Mouse (Mus musculus): ENCODE data around the gene Anks1b. TPM values are rescaled to one million over a fixed set of nuclear protein-coding genes. Genes with fewer than 3 reads are reported as not detected.

Gene Anks1b
- polyA plus RNA-seq, 1 experiment from 2014 or later: 78.3 TPM

- WGBS: 17% methylated on average over 7 of the region's 7 CpGs
- Histone ChIP-seq H3K4me1 (ENCODE audit: control insufficient read depth, insufficient read depth, low read depth, low read length) (no peaks in the 10 kb centered on the region), H3K4me3 (ENCODE audit: low read length) (no peak overlapping the region), H3K4me2 (ENCODE audit: low read length) (no peak overlapping the region), H3K9me3 (ENCODE audit: control insufficient read depth, low read length) (no peaks in the 10 kb centered on the region), H3K36me3 (ENCODE audit: control insufficient read depth, insufficient read depth, low read length) (no peaks in the 10 kb centered on the region), H3K9ac (ENCODE audit: low read depth, low read length) (no peak overlapping the region), H3K27me3 (replicated peaks; ENCODE audit: control insufficient read depth, insufficient read depth, low read length) (no peaks in the 10 kb centered on the region), H3K27ac (ENCODE audit: low read depth, low read length) (no peak overlapping the region)
- ATAC-seq: peak; percentile 48; the same call in 1 of the 2 replicates
These were observed 208.3 kb downstream of the Anks1b start for GRCm38 (mm10) chr10:90081630-90082029.

GRCm38 (mm10) chr10:90093877-90094276 is 220.6 kb downstream of the Anks1b start:
- no peak overlapping the region for H3K4me3 ChIP-seq (ENCODE audit: low read length)
- H3K36me3 ChIP-seq (ENCODE audit: control insufficient read depth, insufficient read depth, low read length): no peaks in the 10 kb centered on the region
- H3K4me1 ChIP-seq (ENCODE audit: control insufficient read depth, insufficient read depth, low read depth, low read length): no peaks in the 10 kb centered on the region
- no peak overlapping the region for H3K27ac ChIP-seq (ENCODE audit: low read depth, low read length)
- no peaks in the 10 kb centered on the region for H3K9me3 ChIP-seq (ENCODE audit: control insufficient read depth, low read length)
- H3K4me2 ChIP-seq (ENCODE audit: low read length): no peak overlapping the region
- H3K27me3 ChIP-seq (replicated peaks; ENCODE audit: control insufficient read depth, insufficient read depth, low read length): no peaks in the 10 kb centered on the region
- whole genome bisulfite sequencing: 72% methylated on average over 6 of the region's 6 CpGs
- ATAC-seq: no peak
- no peak overlapping the region for H3K9ac ChIP-seq (ENCODE audit: low read depth, low read length)

DNA sequence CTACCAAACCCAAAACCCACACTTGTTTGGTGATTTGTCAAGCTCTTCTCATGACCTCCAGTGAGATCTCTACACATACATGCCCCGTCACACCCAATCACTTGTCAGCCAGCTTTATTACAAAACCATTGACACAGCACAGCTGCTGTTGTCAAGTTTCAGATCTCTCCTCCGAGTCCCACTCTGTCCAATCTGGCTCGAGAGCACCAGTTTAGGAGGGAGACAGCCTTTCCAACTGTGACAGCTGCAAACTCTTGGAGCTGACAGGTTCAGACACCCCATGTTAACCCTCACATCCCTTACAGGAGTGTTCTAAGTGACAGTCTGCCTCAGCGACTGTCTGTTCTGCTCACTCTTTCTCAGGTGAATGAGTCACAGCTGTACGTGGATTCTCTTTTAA is 239.4 kb downstream of the Anks1b start:
- ATAC-seq: no peak
- Histone ChIP-seq H3K9me3 (ENCODE audit: control insufficient read depth, low read length) (no peaks in the 10 kb centered on the region), H3K27ac (ENCODE audit: low read depth, low read length) (no peak overlapping the region), H3K9ac (ENCODE audit: low read depth, low read length) (no peak overlapping the region), H3K27me3 (replicated peaks; ENCODE audit: control insufficient read depth, insufficient read depth, low read length) (no peaks in the 10 kb centered on the region), H3K4me2 (ENCODE audit: low read length) (no peak overlapping the region), H3K4me1 (ENCODE audit: control insufficient read depth, insufficient read depth, low read depth, low read length) (no peaks in the 10 kb centered on the region), H3K4me3 (ENCODE audit: low read length) (no peak overlapping the region), H3K36me3 (ENCODE audit: control insufficient read depth, insufficient read depth, low read length) (no peaks in the 10 kb centered on the region)
- 50% methylated on average over 5 of the region's 5 CpGs for WGBS

GRCm38 (mm10) chr10:90116867-90117266 is 243.6 kb downstream of the Anks1b start:
- Histone ChIP-seq H3K9ac (ENCODE audit: low read depth, low read length) (no peak overlapping the region), H3K27me3 (replicated peaks; ENCODE audit: control insufficient read depth, insufficient read depth, low read length) (no peaks in the 10 kb centered on the region)
- 87% methylated on average over 3 of the region's 3 CpGs for WGBS

DNA sequence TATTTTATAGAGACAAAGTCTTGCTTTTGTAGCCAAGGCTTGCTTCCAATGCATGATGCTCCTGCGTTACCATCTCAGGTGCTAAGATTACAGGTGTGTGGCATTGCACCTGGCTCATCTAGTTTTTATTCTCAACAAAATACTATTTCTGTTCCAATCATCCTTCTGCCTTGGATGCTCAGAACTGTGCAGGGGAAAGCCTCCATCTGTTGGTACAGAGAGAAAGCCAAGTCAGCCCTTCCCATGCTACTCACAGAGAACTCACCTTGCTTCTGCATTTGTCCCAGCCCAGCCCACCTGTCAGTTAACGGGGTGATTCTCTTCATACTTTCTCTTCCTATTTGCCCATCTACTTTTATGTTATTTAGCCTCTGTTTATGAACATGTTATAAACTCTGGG is 244.5 kb downstream of the Anks1b start:
- Histone ChIP-seq H3K4me3 (ENCODE audit: low read length) (no peak overlapping the region), H3K27ac (ENCODE audit: low read depth, low read length) (no peak overlapping the region), H3K9ac (ENCODE audit: low read depth, low read length) (no peak overlapping the region), H3K27me3 (replicated peaks; ENCODE audit: control insufficient read depth, insufficient read depth, low read length) (no peaks in the 10 kb centered on the region), H3K9me3 (ENCODE audit: control insufficient read depth, low read length) (no peaks in the 10 kb centered on the region), H3K4me1 (ENCODE audit: control insufficient read depth, insufficient read depth, low read depth, low read length) (no peaks in the 10 kb centered on the region), H3K4me2 (ENCODE audit: low read length) (no peak overlapping the region), H3K36me3 (ENCODE audit: control insufficient read depth, insufficient read depth, low read length) (no peaks in the 10 kb centered on the region)
- no peak for ATAC-seq
- WGBS: 82% methylated on average over 2 of the region's 2 CpGs

More at GRCm38 (mm10) chr10:90116867-90117266, 243.6 kb downstream of the Anks1b start:
- H3K4me1 ChIP-seq (ENCODE audit: control insufficient read depth, insufficient read depth, low read depth, low read length): no peaks in the 10 kb centered on the region
- no peak overlapping the region for H3K4me3 ChIP-seq (ENCODE audit: low read length)
- H3K27ac ChIP-seq (ENCODE audit: low read depth, low read length): no peak overlapping the region
- no peaks in the 10 kb centered on the region for H3K9me3 ChIP-seq (ENCODE audit: control insufficient read depth, low read length)
- ATAC-seq: no peak
- no peak overlapping the region for H3K4me2 ChIP-seq (ENCODE audit: low read length)
- no peaks in the 10 kb centered on the region for H3K36me3 ChIP-seq (ENCODE audit: control insufficient read depth, insufficient read depth, low read length)

DNA sequence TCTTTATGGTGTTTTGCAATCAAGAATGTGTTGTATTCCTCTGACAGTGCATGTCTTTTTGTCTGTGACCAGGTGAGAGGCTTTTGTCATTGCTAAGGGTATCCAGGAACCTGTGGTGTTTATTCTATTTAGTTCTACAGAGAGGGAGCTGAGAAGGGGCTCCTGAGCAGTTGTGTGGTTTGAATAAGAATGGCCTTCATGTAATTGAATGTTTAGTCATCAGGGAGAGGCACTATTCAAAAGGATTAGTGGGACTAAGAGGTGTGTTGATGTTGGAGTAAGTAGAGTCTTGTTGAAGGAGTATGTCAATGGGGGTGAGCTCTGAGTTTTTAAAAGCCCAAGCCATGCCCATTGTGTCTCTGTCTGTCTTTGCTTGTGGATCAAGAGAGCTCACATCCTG is 264.2 kb downstream of the Anks1b start:
- Histone ChIP-seq H3K9ac (ENCODE audit: low read depth, low read length) (no peak overlapping the region), H3K27me3 (replicated peaks; ENCODE audit: control insufficient read depth, insufficient read depth, low read length) (no peaks in the 10 kb centered on the region), H3K4me3 (ENCODE audit: low read length) (no peak overlapping the region), H3K4me1 (ENCODE audit: control insufficient read depth, insufficient read depth, low read depth, low read length) (no peaks in the 10 kb centered on the region), H3K9me3 (ENCODE audit: control insufficient read depth, low read length) (peaks cover 6% of the 10 kb centered on the region; the same call in 1 of the 2 replicates), H3K27ac (ENCODE audit: low read depth, low read length) (no peak overlapping the region), H3K4me2 (ENCODE audit: low read length) (no peak overlapping the region), H3K36me3 (ENCODE audit: control insufficient read depth, insufficient read depth, low read length) (peaks cover 3% of the 10 kb centered on the region; the same call in 1 of the 2 replicates)
- ATAC-seq: no peak

GRCm38 (mm10) chr10:90140947-90141346 is 267.6 kb downstream of the Anks1b start:
- ATAC-seq: no peak
- H3K4me2 ChIP-seq (ENCODE audit: low read length): no peak overlapping the region
- no peak overlapping the region for H3K9ac ChIP-seq (ENCODE audit: low read depth, low read length)
- H3K4me1 ChIP-seq (ENCODE audit: control insufficient read depth, insufficient read depth, low read depth, low read length): no peaks in the 10 kb centered on the region
- no peak overlapping the region for H3K4me3 ChIP-seq (ENCODE audit: low read length)
- H3K27ac ChIP-seq (ENCODE audit: low read depth, low read length): no peak overlapping the region
- 0 out of 2 replicates have a peak, but pooled peaks cover 2% of the 10 kb centered on the region for H3K9me3 ChIP-seq (ENCODE audit: control insufficient read depth, low read length)
- H3K36me3 ChIP-seq (ENCODE audit: control insufficient read depth, insufficient read depth, low read length): no peaks in the 10 kb centered on the region
- no peaks in the 10 kb centered on the region for H3K27me3 ChIP-seq (replicated peaks; ENCODE audit: control insufficient read depth, insufficient read depth, low read length)

GRCm38 (mm10) chr10:90144444-90144843 is 271.1 kb downstream of the Anks1b start:
- Histone ChIP-seq H3K36me3 (ENCODE audit: control insufficient read depth, insufficient read depth, low read length) (no peaks in the 10 kb centered on the region), H3K9ac (ENCODE audit: low read depth, low read length) (no peak overlapping the region), H3K4me2 (ENCODE audit: low read length) (no peak overlapping the region), H3K4me3 (ENCODE audit: low read length) (no peak overlapping the region), H3K27me3 (replicated peaks; ENCODE audit: control insufficient read depth, insufficient read depth, low read length) (no peaks in the 10 kb centered on the region), H3K27ac (ENCODE audit: low read depth, low read length) (no peak overlapping the region), H3K9me3 (ENCODE audit: control insufficient read depth, low read length) (peaks cover 10% of the 10 kb centered on the region), H3K4me1 (ENCODE audit: control insufficient read depth, insufficient read depth, low read depth, low read length) (no peaks in the 10 kb centered on the region)
- WGBS: 100% methylated on average over 1 of the region's 1 CpGs
- ATAC-seq: no peak

DNA sequence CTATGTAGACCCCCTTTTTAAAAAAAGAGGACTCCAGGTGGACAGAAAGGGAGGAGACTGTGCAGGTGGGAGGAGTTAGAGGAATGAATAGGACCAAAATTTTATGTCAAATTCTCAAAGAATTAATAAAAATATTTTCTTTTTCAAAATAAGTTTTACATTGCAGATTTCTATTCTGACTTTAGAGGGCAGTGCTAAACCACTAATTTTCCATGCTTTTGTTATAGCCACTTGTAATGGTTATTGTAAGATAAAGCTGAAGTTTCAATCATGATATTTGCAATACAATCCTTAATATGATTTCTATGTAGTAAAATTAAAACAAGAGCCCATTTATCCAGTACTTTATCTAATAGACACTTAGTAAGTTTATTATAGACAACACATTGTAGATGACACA is 278.2 kb downstream of the Anks1b start:
- no peaks in the 10 kb centered on the region for H3K27me3 ChIP-seq (replicated peaks; ENCODE audit: control insufficient read depth, insufficient read depth, low read length)
- H3K4me2 ChIP-seq (ENCODE audit: low read length): no peak overlapping the region
- H3K4me3 ChIP-seq (ENCODE audit: low read length): no peak overlapping the region
- H3K27ac ChIP-seq (ENCODE audit: low read depth, low read length): no peak overlapping the region
- H3K36me3 ChIP-seq (ENCODE audit: control insufficient read depth, insufficient read depth, low read length): no peaks in the 10 kb centered on the region
- ATAC-seq: no peak
- no peaks in the 10 kb centered on the region for H3K4me1 ChIP-seq (ENCODE audit: control insufficient read depth, insufficient read depth, low read depth, low read length)
- H3K9ac ChIP-seq (ENCODE audit: low read depth, low read length): no peak overlapping the region
- peaks cover 8% of the 10 kb centered on the region for H3K9me3 ChIP-seq (ENCODE audit: control insufficient read depth, low read length)

GRCm38 (mm10) chr10:90169941-90170580 is 296.8 kb downstream of the Anks1b start:
- no peak for ATAC-seq
- Histone ChIP-seq H3K9me3 (ENCODE audit: control insufficient read depth, low read length) (no peaks in the 10 kb centered on the region), H3K27ac (ENCODE audit: low read depth, low read length) (no peak overlapping the region), H3K27me3 (replicated peaks; ENCODE audit: control insufficient read depth, insufficient read depth, low read length) (no peaks in the 10 kb centered on the region), H3K4me3 (ENCODE audit: low read length) (no peak overlapping the region), H3K4me1 (ENCODE audit: control insufficient read depth, insufficient read depth, low read depth, low read length) (no peaks in the 10 kb centered on the region), H3K9ac (ENCODE audit: low read depth, low read length) (no peak overlapping the region), H3K4me2 (ENCODE audit: low read length) (no peak overlapping the region), H3K36me3 (ENCODE audit: control insufficient read depth, insufficient read depth, low read length) (no peaks in the 10 kb centered on the region)
- 91% methylated on average over 6 of the region's 6 CpGs for WGBS

All from hindbrain, embryonic 16.5 days (tissue).